Mouse (Mus musculus) layer of hippocampus, adult 18-20 months (tissue): ENCODE data around the gene AU018091. TPM values are rescaled to one million over a fixed set of nuclear protein-coding genes. Genes with fewer than 3 reads are reported as not detected.
"Not testable (repeated sequence)": the region's sequence is repeated elsewhere in the genome, so short reads cannot be mapped to it uniquely, and the experiment has no call there.

Experiments used
- DNase-seq, 2 experiments: peaks; one replicate each; pipeline ENCODE4 v3.0.0; 2022; ENCODE audit warnings: low spot score in 2 of 2
- long read RNA-seq: library from polyadenylated mRNA; stranded (forward); transcript quantifications from one replicate; pipeline ENCODE4 v2.0.0, GENCODE M21; 2021
- total RNA-seq, 2 experiments: library from RNA; stranded (reverse); gene quantifications; 2 replicates each; pipeline ENCODE4 v1.2.3; 2021

Gene AU018091
- total RNA-seq: not detected
- long read RNA-seq: 0 reads

GRCm38 (mm10) chr7:3168925-3169324, at the start of gene AU018091:
AU018091 (minus strand) TSS chr7:3169203.
- DNase-seq: no peak

- no peak for DNase-seq
Observed at GRCm38 (mm10) chr7:3217546-3218056, 48.6 kb upstream of the AU018091 start.

DNA sequence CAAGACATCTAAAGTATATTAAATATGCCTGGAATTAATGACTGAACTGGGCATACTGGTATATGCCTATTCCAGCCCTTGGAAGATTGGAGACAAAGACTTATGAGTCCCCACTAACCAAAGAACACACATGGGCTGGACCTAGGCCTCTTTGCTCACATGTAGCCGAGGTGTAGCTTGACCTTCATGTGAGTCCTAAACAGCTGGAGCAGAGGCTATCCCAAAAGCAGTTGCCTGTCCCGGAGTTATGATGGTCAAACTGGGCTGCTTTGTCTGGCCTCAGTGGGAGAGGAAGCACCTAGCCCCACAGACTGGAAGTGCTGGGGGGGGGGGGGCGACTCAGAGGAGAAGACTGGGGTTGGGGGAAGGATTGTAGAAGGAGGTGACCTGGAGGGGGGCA, 47.3 kb upstream of the AU018091 start:
- DNase-seq: no peak

DNA sequence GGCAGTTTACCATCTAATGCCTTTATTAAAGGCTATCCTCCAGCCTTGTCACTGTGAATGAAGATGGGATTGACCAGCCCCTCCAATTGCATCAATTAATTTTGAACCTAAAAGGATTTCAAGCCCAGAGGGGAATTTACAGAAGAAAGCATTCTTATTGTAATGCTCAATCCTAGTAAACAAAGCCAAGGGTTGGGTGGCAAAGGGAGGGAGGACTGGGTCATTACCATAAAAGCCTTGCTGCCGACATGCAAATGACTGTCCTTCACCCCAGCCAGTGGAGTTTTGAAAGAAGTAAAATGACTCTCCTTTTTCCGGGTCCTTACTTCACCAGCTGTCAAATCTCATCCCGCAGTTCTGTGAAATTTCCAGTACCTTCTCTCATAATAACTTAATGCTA, 44.6 kb upstream of the AU018091 start:
- DNase-seq: no peak

DNA sequence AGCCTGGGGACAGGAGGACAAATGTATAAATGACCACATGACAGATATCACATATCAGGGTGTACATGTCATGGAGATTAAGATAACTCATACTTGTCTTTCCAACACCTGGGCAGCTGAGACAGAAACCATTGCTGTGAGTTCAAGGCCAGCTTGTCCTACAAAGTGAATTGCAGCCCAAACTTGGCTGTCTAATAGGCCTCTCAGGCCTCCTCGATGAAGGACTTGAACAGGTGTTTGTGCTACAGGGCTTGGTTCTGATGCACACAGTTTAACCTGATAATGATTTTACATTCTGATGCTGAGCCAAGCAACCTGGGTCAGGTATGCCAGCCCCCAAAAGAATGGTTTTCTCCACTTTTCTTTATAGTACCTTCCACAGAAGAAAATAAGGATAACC, 44.2 kb upstream of the AU018091 start:
- DNase-seq: no peak

- no peak for DNase-seq
Observed at GRCm38 (mm10) chr7:3212002-3212790, 43.2 kb upstream of the AU018091 start.

GRCm38 (mm10) chr7:3211518-3211917, 42.5 kb upstream of the AU018091 start:
- no peak for DNase-seq

DNA sequence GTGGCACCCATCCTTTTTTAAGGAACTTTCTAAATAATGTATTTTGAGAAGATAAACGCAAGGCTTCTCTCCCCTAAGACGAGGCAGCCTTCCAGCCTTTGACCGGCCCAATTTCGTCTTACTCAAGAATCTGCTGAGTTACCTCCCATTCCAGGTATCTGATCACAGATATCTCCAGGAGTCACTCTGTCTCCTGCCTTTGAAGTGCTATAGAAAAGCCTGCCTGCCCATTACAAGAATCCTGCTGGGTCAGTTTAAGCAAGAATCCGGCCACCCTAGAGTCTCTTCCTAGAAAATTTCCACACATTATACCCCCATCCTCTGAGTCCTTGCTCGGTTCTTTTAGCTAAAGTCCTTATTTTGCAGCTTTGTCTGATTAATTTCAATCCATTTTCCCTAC, 41.6 kb upstream of the AU018091 start:
- no peak for DNase-seq

GRCm38 (mm10) chr7:3206520-3206919, 37.5 kb upstream of the AU018091 start:
- no peak for DNase-seq

DNA sequence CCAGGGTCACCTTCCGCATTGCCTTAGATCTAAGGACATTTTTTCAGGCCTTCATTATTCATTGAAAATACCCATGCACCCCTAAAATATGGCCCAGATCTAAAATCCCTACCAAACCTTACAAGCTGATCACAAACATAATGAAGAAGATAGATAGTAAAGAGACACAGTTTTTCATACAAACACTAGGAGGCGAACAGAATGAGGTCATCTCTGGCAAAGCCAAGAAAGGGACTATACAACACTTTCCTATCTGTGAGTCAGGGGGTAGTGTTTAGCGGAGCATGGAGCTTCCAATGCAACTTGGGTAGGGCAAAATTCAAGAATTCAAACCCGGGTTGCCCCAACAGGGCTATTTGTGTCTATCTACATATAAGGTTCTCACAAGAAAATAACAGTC, 35.6 kb upstream of the AU018091 start:
- no peak for DNase-seq

DNA sequence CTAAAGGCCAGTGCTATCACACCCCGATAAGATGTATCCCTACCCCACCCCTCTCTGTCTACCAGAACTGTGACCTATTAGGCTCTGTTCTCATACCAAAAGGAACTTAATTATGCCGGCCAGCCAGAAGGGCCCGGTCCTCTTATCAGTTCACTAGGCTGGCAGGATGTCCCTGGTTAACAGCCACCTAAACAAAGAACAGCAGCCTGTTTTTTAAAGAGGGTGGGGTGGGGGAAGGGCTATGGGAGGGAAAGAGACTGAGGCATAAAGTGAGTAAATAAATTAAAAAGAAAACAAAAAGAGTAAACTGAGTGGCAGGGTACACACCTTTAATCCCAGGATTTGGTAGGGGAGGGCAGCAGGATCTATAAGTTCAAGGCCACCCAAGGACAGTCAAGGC, 34.9 kb upstream of the AU018091 start:
- DNase-seq: no peak

DNA sequence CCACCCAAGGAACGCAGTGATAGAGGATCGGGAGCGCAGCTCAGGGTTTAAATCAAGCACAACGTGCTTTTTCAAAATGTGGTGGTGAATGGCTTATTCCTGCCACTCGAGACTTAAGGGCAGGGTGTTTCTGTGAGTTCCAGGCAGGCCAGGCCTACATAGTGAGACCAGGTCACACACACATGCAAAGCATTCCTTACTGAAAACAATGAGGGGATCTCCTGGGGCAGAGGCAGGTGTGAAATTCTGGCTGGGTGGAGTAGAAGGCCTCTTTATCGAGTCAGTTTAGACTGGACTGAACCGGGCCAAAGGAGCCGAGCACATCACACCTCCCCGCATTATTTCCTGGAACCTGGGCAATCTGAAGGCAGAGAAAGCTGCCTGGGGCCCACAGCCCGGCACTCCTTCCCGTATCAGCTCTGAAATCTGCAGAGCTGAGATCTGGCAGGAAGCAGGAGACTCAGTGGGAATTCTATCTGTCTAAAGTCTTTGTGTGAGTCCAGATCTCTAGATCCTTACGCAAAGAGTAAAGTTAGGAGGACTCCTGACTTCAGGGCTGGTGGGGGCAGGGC, 32.2 kb upstream of the AU018091 start:
- no peak for DNase-seq

DNA sequence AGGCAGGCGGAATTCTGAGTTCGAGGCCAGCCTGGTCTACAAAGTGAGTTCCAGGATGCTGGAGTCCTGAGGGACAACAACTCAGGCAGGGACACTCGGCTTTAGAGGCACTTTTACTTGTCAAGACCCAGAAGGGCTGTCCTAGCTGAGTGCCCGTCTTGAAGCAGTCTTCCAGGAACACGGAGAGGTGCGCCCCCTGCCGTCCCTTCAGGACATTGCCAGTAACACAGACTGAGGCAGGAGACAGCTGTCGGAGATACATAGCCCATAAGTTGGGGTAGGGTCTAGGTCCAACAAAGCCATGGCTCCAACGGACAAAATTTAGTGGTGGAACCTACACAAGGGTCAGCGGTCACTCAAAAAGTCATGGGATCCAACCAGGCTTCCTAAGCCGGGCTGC, 29.9 kb upstream of the AU018091 start:
- DNase-seq: no peak

- no peak for DNase-seq
Observed at GRCm38 (mm10) chr7:3195850-3196249, 26.8 kb upstream of the AU018091 start.

DNA sequence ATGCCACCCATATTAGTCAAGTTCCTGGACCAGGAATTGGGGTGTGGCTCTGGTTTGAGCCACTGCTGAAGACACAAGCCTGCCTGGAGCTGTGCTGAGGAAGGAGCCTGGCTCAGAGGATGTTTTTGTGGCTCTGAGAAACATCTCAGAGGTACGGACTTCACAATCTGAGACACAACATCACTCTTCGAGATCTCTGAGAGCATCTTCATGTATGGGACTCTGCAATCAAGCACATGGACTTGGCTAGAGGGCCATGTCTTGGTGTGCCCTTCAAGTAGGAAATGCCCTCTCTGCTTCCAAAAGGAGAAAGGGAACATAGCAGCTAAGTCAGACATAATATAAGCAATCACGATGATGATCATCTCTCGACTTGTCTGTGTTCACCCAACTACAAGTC, 25.5 kb upstream of the AU018091 start:
- no peak for DNase-seq

- DNase-seq: peak in 1 of 2 experiments; percentile 44
Observed at GRCm38 (mm10) chr7:3193905-3194304, 24.9 kb upstream of the AU018091 start.

GRCm38 (mm10) chr7:3193049-3193632, 24.1 kb upstream of the AU018091 start:
- DNase-seq: no peak

DNA sequence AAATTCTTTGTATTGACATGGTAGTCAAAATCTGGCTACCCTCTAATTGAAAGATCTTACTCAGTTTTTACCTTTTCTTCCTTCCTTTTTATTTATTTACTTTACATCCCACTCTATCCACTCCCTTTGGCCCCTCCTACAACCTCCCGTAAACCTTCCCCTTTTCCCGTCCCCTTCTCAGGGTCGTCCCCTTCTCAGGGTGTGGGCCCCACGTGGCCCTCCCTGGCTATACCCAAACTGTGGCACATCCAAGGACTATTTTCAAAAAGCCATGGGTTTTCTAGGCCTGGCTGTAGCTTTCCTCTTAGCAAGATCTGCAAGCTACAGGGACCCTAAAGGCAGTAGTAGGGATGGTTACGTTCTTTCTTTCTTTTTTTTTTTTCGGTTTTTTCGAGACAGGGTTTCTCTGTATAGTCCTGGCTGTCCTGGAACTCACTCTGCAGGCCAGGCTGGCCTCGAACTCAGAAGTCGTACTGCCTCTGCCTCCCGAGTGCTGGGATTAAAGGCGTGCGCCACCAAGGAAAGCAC, 23.0 kb upstream of the AU018091 start:
- no peak for DNase-seq

- DNase-seq: not testable (repeated sequence)
Observed at GRCm38 (mm10) chr7:3186726-3187125, 17.7 kb upstream of the AU018091 start.

- no peak for DNase-seq
Observed at GRCm38 (mm10) chr7:3186136-3186535, 17.1 kb upstream of the AU018091 start.

DNA sequence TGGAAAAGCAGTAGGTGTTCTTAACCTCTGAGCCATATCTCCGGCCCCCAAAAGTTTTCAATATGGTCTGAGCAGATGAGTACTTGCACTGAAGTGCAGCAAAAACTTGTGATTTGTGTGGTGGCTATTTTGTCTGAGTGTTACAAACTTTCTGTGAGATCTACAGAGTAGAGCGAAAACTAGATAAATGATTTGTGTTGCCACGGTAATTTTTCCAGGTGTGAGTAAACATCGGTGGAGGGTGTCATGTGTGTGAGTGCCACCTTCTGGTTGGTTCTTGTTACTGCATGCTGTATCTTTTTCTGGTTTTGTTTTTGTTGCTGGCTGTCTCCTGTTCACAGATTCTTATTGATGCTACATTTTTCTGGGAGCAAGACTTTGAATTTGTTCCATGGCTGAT, 15.4 kb upstream of the AU018091 start:
- no peak for DNase-seq

GRCm38 (mm10) chr7:3180958-3181357, 12.0 kb upstream of the AU018091 start:
- not testable (repeated sequence) for DNase-seq
